Comparison of ENCODE assay signal across 12 mouse cellular contexts in the genomic region with DNA sequence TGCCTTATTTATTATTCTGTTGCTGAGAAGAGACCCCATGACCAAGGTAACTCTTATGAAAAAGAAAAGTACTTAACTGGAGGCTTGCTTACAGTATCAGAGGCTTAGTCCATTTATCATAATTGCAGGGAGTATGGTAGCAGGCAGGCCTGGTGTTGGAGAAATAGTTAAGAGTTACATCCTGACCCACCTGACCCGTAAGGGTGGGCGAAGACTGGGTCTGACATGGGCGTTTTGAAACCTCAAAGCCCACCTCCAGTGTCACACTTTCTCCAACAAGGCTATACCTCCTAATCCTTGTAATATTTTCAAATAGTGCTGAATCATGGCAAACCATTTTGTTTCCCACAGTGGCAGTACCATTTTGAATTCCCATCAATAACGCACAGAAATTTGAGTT. TPM values are rescaled to one million over a fixed set of nuclear protein-coding genes. Genes with fewer than 3 reads are reported as not detected.
DNase-seq lines count a peak whose midpoint lies in the region; ATAC-seq lines count a peak whose summit lies in the region.
"Had no signal": no experiment of that assay in that cellular context is flagged by ENCODE, and none has a peak within 500 bp of the region (broad histone marks: within the 10 kb centered on the region; RNA-seq: fewer than 3 reads in every experiment).

No protein-coding gene starts in this region.

- WGBS in heart, embryonic 11.5 days (ENCODE audit: insufficient replicate concordance) = 63% methylated on average over 4 of the region's 4 CpGs
- 54% methylated on average over 4 of the region's 4 CpGs for WGBS in embryonic facial prominence, embryonic 12.5 days
- WGBS in hindbrain, embryonic 14.5 days = 59% methylated on average over 4 of the region's 4 CpGs
- 65% methylated on average over 4 of the region's 4 CpGs for WGBS in midbrain, embryonic 16.5 days

- ATAC-seq in heart, embryonic 11.5 days (replicated peaks; ENCODE audit: insufficient number of reproducible peaks, low FRiP score, low TSS enrichment) = no peak
- no peak for ATAC-seq in embryonic facial prominence, embryonic 12.5 days (ENCODE audit: insufficient number of reproducible peaks, insufficient read depth, low FRiP score, low TSS enrichment)
- ATAC-seq in hindbrain, embryonic 14.5 days (ENCODE audit: low FRiP score) = no peak
- ATAC-seq in midbrain, embryonic 16.5 days = no peak

- no peak overlapping the region for H3K27ac ChIP-seq in heart, embryonic 11.5 days (ENCODE audit: low read depth, low read length)
- no peak overlapping the region for H3K27ac ChIP-seq in embryonic facial prominence, embryonic 12.5 days
- peak overlapping the region; percentile 70; the same call in 1 of the 2 replicates for H3K27ac ChIP-seq in hindbrain, embryonic 14.5 days
- H3K27ac ChIP-seq in midbrain, embryonic 16.5 days (ENCODE audit: low read length) = no peak overlapping the region
- H3K27ac ChIP-seq: liver, embryonic 15.5 days had no signal

- no peaks in the 10 kb centered on the region for H3K27me3 ChIP-seq in heart, embryonic 11.5 days (ENCODE audit: control insufficient read depth, insufficient read depth, low read length)
- H3K27me3 ChIP-seq in embryonic facial prominence, embryonic 12.5 days = no peaks in the 10 kb centered on the region
- H3K27me3 ChIP-seq in hindbrain, embryonic 14.5 days (ENCODE audit: control insufficient read depth, insufficient read depth, low read length) = no peaks in the 10 kb centered on the region
- no peaks in the 10 kb centered on the region for H3K27me3 ChIP-seq in midbrain, embryonic 16.5 days (ENCODE audit: control insufficient read depth, insufficient read depth, low read depth, low read length)

- peak overlapping the region; percentile 75 for H3K4me2 ChIP-seq in heart, embryonic 11.5 days
- peak overlapping the region; percentile 69 for H3K4me2 ChIP-seq in embryonic facial prominence, embryonic 12.5 days (replicated peaks)
- H3K4me2 ChIP-seq in hindbrain, embryonic 14.5 days (replicated peaks) = peak overlapping the region; percentile 68
- peak overlapping the region; percentile 92 for H3K4me2 ChIP-seq in midbrain, embryonic 16.5 days (ENCODE audit: low read length)

- 0 out of 2 replicates have a peak, but pooled peaks cover 2% of the 10 kb centered on the region for H3K36me3 ChIP-seq in heart, embryonic 11.5 days (ENCODE audit: control insufficient read depth, insufficient read depth, low read length)
- no peaks in the 10 kb centered on the region for H3K36me3 ChIP-seq in embryonic facial prominence, embryonic 12.5 days
- H3K36me3 ChIP-seq in hindbrain, embryonic 14.5 days (replicated peaks; ENCODE audit: control insufficient read depth, insufficient read depth) = no peaks in the 10 kb centered on the region
- H3K36me3 ChIP-seq in midbrain, embryonic 16.5 days (ENCODE audit: control insufficient read depth, insufficient read depth, low read length) = no peaks in the 10 kb centered on the region
- H3K36me3 ChIP-seq: liver, embryonic 15.5 days had no signal

- DNase-seq in heart, postnatal 10 days = no peak
- DNase-seq in hindbrain, embryonic 14.5 days (ENCODE audit: low spot score) = no peak
- no peak for DNase-seq in spleen, postnatal 10 days (ENCODE audit: low spot score in 2 of 2)
- no peak for DNase-seq in urinary bladder, adult 18-20 months (ENCODE audit: low spot score in 2 of 2)
- no peak for DNase-seq in left cerebral cortex, postnatal 4 days
- DNase-seq: thymus, adult 2 months had no signal

- H3K9ac ChIP-seq in heart, embryonic 11.5 days (ENCODE audit: low read depth, low read length) = no peak overlapping the region; the same call in 1 of the 2 replicates
- H3K9ac ChIP-seq in embryonic facial prominence, embryonic 12.5 days = no peak overlapping the region
- H3K9ac ChIP-seq in hindbrain, embryonic 14.5 days = no peak overlapping the region; the same call in 1 of the 2 replicates
- H3K9ac ChIP-seq in midbrain, embryonic 16.5 days (ENCODE audit: low read depth, low read length) = no peak overlapping the region
- H3K9ac ChIP-seq: liver, embryonic 15.5 days had no signal

- intact Hi-C loops in heart, postnatal 10 days (cut with DNase I) = no loop called here
- intact Hi-C loops in left cerebral cortex, postnatal 4 days (cut with DNase I) = no loop called here

- H3K4me3 ChIP-seq in heart, embryonic 11.5 days (ENCODE audit: low read depth, low read length) = peak overlapping the region; percentile 73; the same call in 1 of the 2 replicates
- H3K4me3 ChIP-seq in embryonic facial prominence, embryonic 12.5 days = no peak overlapping the region
- peak overlapping the region; percentile 52 for H3K4me3 ChIP-seq in hindbrain, embryonic 14.5 days (replicated peaks; ENCODE audit: low read length)
- H3K4me3 ChIP-seq in midbrain, embryonic 16.5 days (ENCODE audit: low read depth, low read length) = no peak overlapping the region; the same call in 1 of the 2 replicates

- H3K9me3 ChIP-seq in heart, embryonic 11.5 days (replicated peaks; ENCODE audit: control insufficient read depth, low read length) = no peaks in the 10 kb centered on the region
- no peaks in the 10 kb centered on the region for H3K9me3 ChIP-seq in embryonic facial prominence, embryonic 12.5 days
- no peaks in the 10 kb centered on the region for H3K9me3 ChIP-seq in hindbrain, embryonic 14.5 days (ENCODE audit: control insufficient read depth, low read length)
- H3K9me3 ChIP-seq in midbrain, embryonic 16.5 days (replicated peaks; ENCODE audit: control insufficient read depth, low read length, poor library complexity, severe bottlenecking) = no peaks in the 10 kb centered on the region
- H3K9me3 ChIP-seq: liver, embryonic 15.5 days had no signal

- H3K4me1 ChIP-seq in heart, embryonic 11.5 days (ENCODE audit: control insufficient read depth, insufficient read depth, low read length) = peaks cover 21% of the 10 kb centered on the region
- peaks cover 24% of the 10 kb centered on the region for H3K4me1 ChIP-seq in embryonic facial prominence, embryonic 12.5 days
- peaks cover 17% of the 10 kb centered on the region for H3K4me1 ChIP-seq in hindbrain, embryonic 14.5 days (replicated peaks; ENCODE audit: control insufficient read depth, insufficient read depth, low read length)
- H3K4me1 ChIP-seq in midbrain, embryonic 16.5 days (ENCODE audit: control insufficient read depth, insufficient read depth, low read length) = peaks cover 11% of the 10 kb centered on the region; the same call in 1 of the 2 replicates

RNA-seq across cellular contexts. Expression of a gene that starts 0.7 kb away (rescaled TPM):
- polyA plus RNA-seq in heart, embryonic 11.5 days (2014; fragmentation: Nextera tagmentation; extraction: Ambion mirVana) = 16.5 and 16.6 TPM in 2 replicates
- total RNA-seq in heart, postnatal 10 days (2021) = 1 to 10 TPM; 6.0 to 7.2 TPM
- polyA plus RNA-seq in embryonic facial prominence, embryonic 12.5 days (2016; fragmentation: Nextera tagmentation; extraction: Ambion mirVana) = 24.3 and 26.4 TPM in 2 replicates
- 6.6 and 7.9 TPM in 2 replicates for polyA plus RNA-seq in hindbrain, embryonic 14.5 days (2014; fragmentation: Nextera tagmentation; extraction: Ambion mirVana)
- polyA plus RNA-seq in midbrain, embryonic 16.5 days (2015; fragmentation: Nextera tagmentation; extraction: Ambion mirVana) = 7.7 and 8.8 TPM in 2 replicates
- total RNA-seq in left cerebral cortex, postnatal 4 days (2021) = 10 to 100 TPM; 21.5 to 25.0 TPM
- total RNA-seq: hematopoietic stem cell, adult 5-6 weeks had no signal

RNA-seq across cellular contexts. Expression of a gene that starts 16.3 kb away (rescaled TPM):
- polyA plus RNA-seq in heart, embryonic 11.5 days (2014; fragmentation: Nextera tagmentation; extraction: Ambion mirVana) = not detected in 2 replicates
- total RNA-seq in heart, postnatal 10 days (2021) = not detected
- polyA plus RNA-seq in embryonic facial prominence, embryonic 12.5 days (2016; fragmentation: Nextera tagmentation; extraction: Ambion mirVana) = not detected in 2 replicates
- polyA plus RNA-seq in hindbrain, embryonic 14.5 days (2014; fragmentation: Nextera tagmentation; extraction: Ambion mirVana) = not detected in 2 replicates
- polyA plus RNA-seq in midbrain, embryonic 16.5 days (2015; fragmentation: Nextera tagmentation; extraction: Ambion mirVana) = not detected in 2 replicates
- total RNA-seq in left cerebral cortex, postnatal 4 days (2021) = not detected
- total RNA-seq: hematopoietic stem cell, adult 5-6 weeks had no signal
- polyA plus RNA-seq: C2C12; liver, embryonic 15.5 days had no signal

RNA-seq across cellular contexts. Expression of a gene that starts 53.0 kb away (rescaled TPM):
- polyA plus RNA-seq in heart, embryonic 11.5 days (2014; fragmentation: Nextera tagmentation; extraction: Ambion mirVana) = 20.0 and 22.0 TPM in 2 replicates
- total RNA-seq in heart, postnatal 10 days (2021) = 1 to 10 TPM; 9.0 to 9.5 TPM
- polyA plus RNA-seq in embryonic facial prominence, embryonic 12.5 days (2016; fragmentation: Nextera tagmentation; extraction: Ambion mirVana) = 30.6 and 34.2 TPM in 2 replicates
- polyA plus RNA-seq in hindbrain, embryonic 14.5 days (2014; fragmentation: Nextera tagmentation; extraction: Ambion mirVana) = 22.1 and 23.7 TPM in 2 replicates
- polyA plus RNA-seq in midbrain, embryonic 16.5 days (2015; fragmentation: Nextera tagmentation; extraction: Ambion mirVana) = 25.3 and 25.6 TPM in 2 replicates
- total RNA-seq in left cerebral cortex, postnatal 4 days (2021) = 10 to 100 TPM; 16.2 to 18.6 TPM

RNA-seq across cellular contexts. Expression of a gene that starts 59.9 kb away (rescaled TPM):
- 23.4 and 24.4 TPM in 2 replicates for polyA plus RNA-seq in heart, embryonic 11.5 days (2014; fragmentation: Nextera tagmentation; extraction: Ambion mirVana)
- total RNA-seq in heart, postnatal 10 days (2021) = 10 to 100 TPM; 24.2 to 27.6 TPM
- polyA plus RNA-seq in embryonic facial prominence, embryonic 12.5 days (2016; fragmentation: Nextera tagmentation; extraction: Ambion mirVana) = 25.1 and 25.8 TPM in 2 replicates
- polyA plus RNA-seq in hindbrain, embryonic 14.5 days (2014; fragmentation: Nextera tagmentation; extraction: Ambion mirVana) = 78.3 and 83.0 TPM in 2 replicates
- 83.5 and 87.2 TPM in 2 replicates for polyA plus RNA-seq in midbrain, embryonic 16.5 days (2015; fragmentation: Nextera tagmentation; extraction: Ambion mirVana)
- total RNA-seq in left cerebral cortex, postnatal 4 days (2021) = 10 to 100 TPM; 64.0 to 65.2 TPM

Comparison
In these comparisons a context has a peak if more than half of its experiments do, and no peak if none do; other contexts are left out.
1. H3K4me3 ChIP-seq: peak in heart, embryonic 11.5 days (single experiment) and hindbrain, embryonic 14.5 days (single experiment); none in embryonic facial prominence, embryonic 12.5 days (single experiment) and midbrain, embryonic 16.5 days (single experiment).
2. Peak in every context shown above with its lines, with median percentiles within 50 percentile points of each other: H3K4me2 ChIP-seq.